Mouse (Mus musculus) MEL (cell line): ENCODE data around the gene 4930432M17Rik. TPM values are rescaled to one million over a fixed set of nuclear protein-coding genes. Genes with fewer than 3 reads are reported as not detected.

Experiments used
- DNase-seq: peaks from one replicate; pipeline ENCODE4 v3.0.0; 2011; ENCODE audit warnings: low read depth, low spot score
- H3K27ac ChIP-seq: 2 replicates; pipeline ENCODE4 v1.5.1; 2012; ENCODE audit warnings: low read depth, mild to moderate bottlenecking, control low read depth, low read length, moderate library complexity; ENCODE audit not compliant: control insufficient read depth
- H3K27me3 ChIP-seq, 2 experiments: fragments of 150-350 bp in 1 of 2; sonication (generic) in 1 of 2; 2 replicates each; pipeline ENCODE4 v1.6.1; 2012; ENCODE audit warnings: low read length in 2 of 2, mild to moderate bottlenecking in 2 of 2, improper control_type of control experiment in 1 of 2, moderate library complexity in 1 of 2; ENCODE audit not compliant: insufficient read depth in 2 of 2, control insufficient read depth in 1 of 2
- H3K36me3 ChIP-seq, 2 experiments: 2 replicates each; pipeline ENCODE4 v1.6.1; 2012 to 2014; ENCODE audit warnings: low read length in 2 of 2, improper control_type of control experiment in 1 of 2, inconsistent platforms in 1 of 2, mild to moderate bottlenecking in 1 of 2; ENCODE audit not compliant: insufficient read depth in 2 of 2, control insufficient read depth in 1 of 2
- H3K4me1 ChIP-seq, 2 experiments: fragments of 150-350 bp in 1 of 2; sonication (generic) in 1 of 2; 2 replicates each; pipeline ENCODE4 v1.6.1; 2012; ENCODE audit warnings: low read length in 2 of 2, improper control_type of control experiment in 1 of 2, mild to moderate bottlenecking in 1 of 2; ENCODE audit not compliant: insufficient read depth in 2 of 2, control insufficient read depth in 1 of 2
- H3K4me3 ChIP-seq, 2 experiments: fragments of 150-350 bp in 1 of 2; sonication (generic) in 1 of 2; 2 replicates each; pipeline ENCODE4 v1.5.1; 2012; ENCODE audit warnings: low read depth in 2 of 2, low read length in 2 of 2, mild to moderate bottlenecking in 2 of 2, moderate library complexity in 2 of 2, control low read depth in 1 of 2, improper control_type of control experiment in 1 of 2; ENCODE audit not compliant: control insufficient read depth in 1 of 2, insufficient read depth in 1 of 2
- H3K79me2 ChIP-seq: 2 replicates; pipeline ENCODE4 v1.6.1; 2012; ENCODE audit warnings: mild to moderate bottlenecking, low read length, moderate library complexity; ENCODE audit not compliant: control insufficient read depth, poor library complexity, insufficient read depth
- H3K9ac ChIP-seq: 2 replicates; pipeline ENCODE4 v1.6.1; 2012; ENCODE audit warnings: low read depth, mild to moderate bottlenecking, control low read depth, low read length, moderate library complexity; ENCODE audit not compliant: control insufficient read depth, poor library complexity, severe bottlenecking
- H3K9me3 ChIP-seq: fragments of 150-350 bp; sonication (generic); replicated peaks from 2 replicates; pipeline ENCODE4 v1.6.1; 2012; ENCODE audit warnings: mild to moderate bottlenecking, low read length, improper control_type of control experiment, moderate library complexity; ENCODE audit not compliant: insufficient read depth
- CHD2 ChIP-seq: IDR thresholded peaks from 2 replicates; pipeline ENCODE4 v1.6.1; 2011; ENCODE audit warnings: low read length, improper control_type of control experiment
- E2F4 ChIP-seq: IDR thresholded peaks from 2 replicates; pipeline ENCODE4 v1.6.1; 2011; ENCODE audit warnings: low read depth, low read length, improper control_type of control experiment, borderline replicate concordance
- ELF1 ChIP-seq: IDR thresholded peaks from 2 replicates; pipeline ENCODE4 v1.6.1; 2014; ENCODE audit warnings: low read depth, mild to moderate bottlenecking, inconsistent platforms, low read length, improper control_type of control experiment, moderate library complexity
- EP300 ChIP-seq, 2 experiments: IDR thresholded peaks; 2 replicates each; pipeline ENCODE4 v1.6.1; 2011; ENCODE audit warnings: improper control_type of control experiment in 2 of 2, low read length in 2 of 2, low read depth in 1 of 2, mild to moderate bottlenecking in 1 of 2
- ETS1 ChIP-seq: IDR thresholded peaks from 2 replicates; pipeline ENCODE4 v1.6.1; 2012; ENCODE audit warnings: low read depth, mild to moderate bottlenecking, inconsistent platforms, low read length, improper control_type of control experiment, moderate library complexity
- GATA1 ChIP-seq: IDR thresholded peaks from 2 replicates; pipeline ENCODE4 v1.6.1; 2011; ENCODE audit warnings: low read depth, low read length, improper control_type of control experiment
- HCFC1 ChIP-seq: IDR thresholded peaks from 2 replicates; pipeline ENCODE4 v1.6.1; 2012; ENCODE audit warnings: low read depth, mild to moderate bottlenecking, inconsistent platforms, low read length, improper control_type of control experiment, moderate library complexity
- MAFK ChIP-seq: IDR thresholded peaks from 2 replicates; pipeline ENCODE4 v1.6.1; 2011; ENCODE audit warnings: low read depth, mild to moderate bottlenecking, low read length, improper control_type of control experiment, borderline replicate concordance
- MAX ChIP-seq: IDR thresholded peaks from 2 replicates; pipeline ENCODE4 v1.6.1; 2011; ENCODE audit warnings: low read length, improper control_type of control experiment
- MAZ ChIP-seq: IDR thresholded peaks from 2 replicates; pipeline ENCODE4 v1.6.1; 2012; ENCODE audit warnings: low read depth, mild to moderate bottlenecking, inconsistent platforms, low read length, improper control_type of control experiment
- MXI1 ChIP-seq: IDR thresholded peaks from 2 replicates; pipeline ENCODE4 v1.6.1; 2011; ENCODE audit warnings: mild to moderate bottlenecking, low read depth, low read length, improper control_type of control experiment
- MYC ChIP-seq: IDR thresholded peaks from 2 replicates; pipeline ENCODE4 v1.6.1; 2011; ENCODE audit warnings: low read depth, mild to moderate bottlenecking, low read length, improper control_type of control experiment, moderate library complexity
- NELFE ChIP-seq: IDR thresholded peaks from 2 replicates; pipeline ENCODE4 v1.6.1; 2011; ENCODE audit warnings: low read depth, low read length, improper control_type of control experiment
- NRF1 ChIP-seq: IDR thresholded peaks from 2 replicates; pipeline ENCODE4 v1.6.1; 2014; ENCODE audit warnings: low read depth, mild to moderate bottlenecking, inconsistent platforms, low read length, improper control_type of control experiment, moderate library complexity; ENCODE audit not compliant: poor library complexity, insufficient read depth, severe bottlenecking
- POLR2AphosphoS5 ChIP-seq: IDR thresholded peaks from 2 replicates; pipeline ENCODE4 v1.6.1; 2012; ENCODE audit warnings: low read depth, borderline replicate concordance, mild to moderate bottlenecking, inconsistent platforms, low read length, moderate library complexity, mixed read lengths
- RAD21 ChIP-seq: IDR thresholded peaks from 2 replicates; pipeline ENCODE4 v1.6.1; 2011; ENCODE audit warnings: mild to moderate bottlenecking, low read depth, low read length, improper control_type of control experiment
- RCOR1 ChIP-seq: IDR thresholded peaks from 2 replicates; pipeline ENCODE4 v1.6.1; 2012; ENCODE audit warnings: low read depth, mild to moderate bottlenecking, inconsistent platforms, low read length, improper control_type of control experiment
- SMC3 ChIP-seq: IDR thresholded peaks from 2 replicates; pipeline ENCODE4 v1.6.1; 2011; ENCODE audit warnings: low read depth, low read length, improper control_type of control experiment
- TAL1 ChIP-seq: IDR thresholded peaks from 2 replicates; pipeline ENCODE4 v1.6.1; 2012; ENCODE audit warnings: mild to moderate bottlenecking, inconsistent platforms, low read length, moderate library complexity, mixed read lengths
- TCF12 ChIP-seq: IDR thresholded peaks from 2 replicates; pipeline ENCODE4 v1.6.1; 2014; ENCODE audit warnings: low read depth, mild to moderate bottlenecking, inconsistent platforms, low read length, improper control_type of control experiment, moderate library complexity
- UBTF ChIP-seq: IDR thresholded peaks from 2 replicates; pipeline ENCODE4 v1.6.1; 2012; ENCODE audit warnings: low read depth, mild to moderate bottlenecking, inconsistent platforms, low read length, improper control_type of control experiment, moderate library complexity, borderline replicate concordance; ENCODE audit not compliant: insufficient read depth
- USF2 ChIP-seq, 2 experiments: IDR thresholded peaks; 2 replicates each; pipeline ENCODE4 v1.6.1; 2011 to 2012; ENCODE audit warnings: improper control_type of control experiment in 2 of 2, low read length in 2 of 2, borderline replicate concordance in 1 of 2, inconsistent platforms in 1 of 2, low read depth in 1 of 2, mild to moderate bottlenecking in 1 of 2; ENCODE audit not compliant: insufficient read depth in 1 of 2
- ZC3H11A ChIP-seq: IDR thresholded peaks from 2 replicates; pipeline ENCODE4 v1.6.1; 2012; ENCODE audit warnings: low read depth, mild to moderate bottlenecking, inconsistent platforms, low read length, improper control_type of control experiment
- ZKSCAN1 ChIP-seq: IDR thresholded peaks from 2 replicates; pipeline ENCODE4 v1.6.1; 2012; ENCODE audit warnings: low read depth, mild to moderate bottlenecking, inconsistent platforms, low read length, improper control_type of control experiment, moderate library complexity
- ZMIZ1 ChIP-seq: IDR thresholded peaks from 2 replicates; pipeline ENCODE4 v1.6.1; 2012; ENCODE audit warnings: low read depth, mild to moderate bottlenecking, inconsistent platforms, low read length, improper control_type of control experiment, moderate library complexity
- polyA plus RNA-seq, 2 experiments: library from polyadenylated mRNA; stranded (reverse) in 1 of 2; unstranded in 1 of 2; fragments of >175 nt in 1 of 2; fragments of >200 nt in 1 of 2; gene quantifications; 2 replicates each; pipeline versions ENCODE4 v1.2.1 to v1.2.4; 2012; ENCODE audit warnings: low replicate concordance in 2 of 2, low read depth in 1 of 2; ENCODE audit not compliant: insufficient read length in 2 of 2, insufficient read depth in 1 of 2, missing spikeins in 1 of 2
- total RNA-seq: library from RNA; depleted of rRNA; stranded (reverse); fragments of 300-350 nt; gene quantifications from 2 replicates; pipeline ENCODE4 v1.2.3, GENCODE M21; 2012

4930432M17Rik gene
- total and polyA plus RNA-seq, 3 experiments = not detected

DNA sequence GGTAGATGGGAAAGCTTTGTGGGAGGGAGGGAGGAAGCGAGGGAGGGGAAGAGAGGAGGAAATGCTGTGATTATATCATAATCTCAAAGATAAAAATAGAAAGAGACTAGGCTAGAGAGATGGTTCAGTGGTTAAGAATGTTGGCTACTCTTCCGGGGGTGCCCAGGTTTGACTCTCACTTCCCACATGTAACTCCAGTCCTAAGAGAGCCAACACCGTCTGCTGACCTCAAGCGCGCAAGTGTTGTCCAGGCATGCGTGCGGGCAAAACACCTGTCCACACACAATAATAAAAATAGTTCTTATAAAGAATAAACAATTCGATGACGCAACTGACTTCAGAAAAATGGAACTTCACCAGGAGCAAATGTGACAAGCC lies 7.1 kb upstream of the 4930432M17Rik start:
- no peak overlapping the region for H3K4me3 ChIP-seq
- H3K4me1 ChIP-seq = no peaks in the 10 kb centered on the region

GRCm38 (mm10) chr3:121672135-121672790 lies 1.7 kb downstream of the 4930432M17Rik start:
- Histone ChIP-seq H3K4me3 (no peak overlapping the region), H3K9me3 (no peaks in the 10 kb centered on the region), H3K4me1 (no peaks in the 10 kb centered on the region), H3K27me3 (no peaks in the 10 kb centered on the region; a peak in 1 of 4 replicates), H3K36me3 (no peaks in the 10 kb centered on the region), H3K27ac (no peak overlapping the region), H3K79me2 (no peaks in the 10 kb centered on the region), H3K9ac (no peak overlapping the region)
- no peak for DNase-seq
- TF ChIP-seq MXI1 = no peak
- TF ChIP-seq TCF12 = no peak
- no peak for TF ChIP-seq RAD21
- no peak for TF ChIP-seq SMC3
- TF ChIP-seq HCFC1 = no peak
- no peak for TF ChIP-seq CHD2
- no peak for TF ChIP-seq MAX
- no peak for TF ChIP-seq ZMIZ1
- no peak for TF ChIP-seq E2F4
- TF ChIP-seq ZC3H11A = no peak
- TF ChIP-seq TAL1 = no peak
- no peak for TF ChIP-seq ZKSCAN1
- TF ChIP-seq UBTF = no peak
- no peak for TF ChIP-seq MAZ
- TF ChIP-seq RCOR1 = no peak

More for the DNA sequence above, 7.1 kb upstream of the 4930432M17Rik start:
- H3K27me3 ChIP-seq = peaks cover 0 to 2% of the 10 kb centered on the region in 2 experiments; a peak in 1 of 4 replicates
- H3K9ac ChIP-seq = no peak overlapping the region
- H3K9me3 ChIP-seq = no peaks in the 10 kb centered on the region
- no peaks in the 10 kb centered on the region for H3K79me2 ChIP-seq
- H3K36me3 ChIP-seq = no peaks in the 10 kb centered on the region
- no peak overlapping the region for H3K27ac ChIP-seq
- DNase-seq = no peak
- TF ChIP-seq MAFK (no peak), MAX (no peak), EP300 (IDR thresholded peaks at IDR 0.05; ENCODE audit: low read depth in 1 of 2, low read length in 2 of 2) (no peak), ELF1 (no peak), MYC (no peak), RCOR1 (no peak), NRF1 (no peak), NELFE (no peak), ZMIZ1 (no peak), GATA1 (no peak), USF2 (IDR thresholded peaks at IDR 0.05; ENCODE audit: borderline replicate concordance in 1 of 2, insufficient read depth in 1 of 2, low read depth in 1 of 2, low read length in 2 of 2) (no peak), CHD2 (no peak), ETS1 (no peak), POLR2AphosphoS5 (no peak)
